In the genomic region with DNA sequence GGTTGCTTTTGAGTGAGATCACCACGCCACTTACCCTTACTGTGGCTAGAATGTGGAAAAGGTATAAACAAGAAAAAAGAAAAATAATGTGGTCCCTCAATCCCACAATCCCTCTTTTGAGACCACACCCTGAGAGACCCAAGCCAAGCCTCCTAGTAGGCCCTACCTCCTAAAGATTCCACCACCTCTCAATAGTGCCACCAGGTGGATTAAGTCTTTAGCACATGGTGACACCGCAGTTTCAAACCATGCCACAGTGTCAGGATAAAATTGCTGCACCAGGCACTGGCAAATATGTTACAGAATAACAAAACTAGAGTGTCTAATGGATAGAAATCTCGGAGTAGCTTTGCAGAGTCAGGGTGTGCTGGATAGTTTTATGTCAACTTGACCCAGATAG, we compare ENCODE assay signal across 9 mouse cellular contexts.
DNase-seq lines count a peak whose midpoint lies in the region; ATAC-seq and TF ChIP-seq lines count a peak whose summit lies in the region.
"Had no signal": no experiment of that assay in that cellular context is flagged by ENCODE, and none has a peak within 500 bp of the region (broad histone marks: within the 10 kb centered on the region; RNA-seq: fewer than 3 reads in every experiment).

No protein-coding gene starts in this region.

- 58% methylated on average over 3 of the region's 3 CpGs for WGBS in lung, embryonic 14.5 days
- WGBS in lung, adult 2 months, result 68% methylated on average over 3 of the region's 3 CpGs
- WGBS in heart, postnatal 0 days, result 69% methylated on average over 3 of the region's 3 CpGs

- no peaks in the 10 kb centered on the region for H3K27me3 ChIP-seq in lung, embryonic 14.5 days (ENCODE audit: insufficient read depth, low read length)
- no peaks in the 10 kb centered on the region for H3K27me3 ChIP-seq in heart, postnatal 0 days (ENCODE audit: control insufficient read depth, insufficient read depth, low read length)

- no peak for TF ChIP-seq EP300 in heart, postnatal 0 days (IDR thresholded peaks at IDR 0.05; ENCODE audit: low read depth)

- TF ChIP-seq CTCF in lung, embryonic 14.5 days (IDR thresholded peaks at IDR 0.05; ENCODE audit: low read depth), result peak; percentile 60
- no peak for TF ChIP-seq CTCF in lung, adult 2 months (IDR thresholded peaks at IDR 0.05; ENCODE audit: insufficient read depth, low read length)
- peak; percentile 69 for TF ChIP-seq CTCF in heart, postnatal 0 days (IDR thresholded peaks at IDR 0.05; ENCODE audit: low read depth)

- H3K9me3 ChIP-seq in lung, embryonic 14.5 days (ENCODE audit: low read depth, low read length), result no peaks in the 10 kb centered on the region
- H3K9me3 ChIP-seq in heart, postnatal 0 days (replicated peaks; ENCODE audit: control insufficient read depth, low read length), result no peaks in the 10 kb centered on the region

- TF ChIP-seq POLR2A in lung, adult 2 months (IDR thresholded peaks at IDR 0.05; ENCODE audit: borderline replicate concordance, extremely low read depth, low read depth, low read length), result no peak

- H3K9ac ChIP-seq in lung, embryonic 14.5 days, result no peak overlapping the region
- no peak overlapping the region for H3K9ac ChIP-seq in heart, postnatal 0 days (replicated peaks; ENCODE audit: low read depth, low read length)

- no peaks in the 10 kb centered on the region for H3K4me1 ChIP-seq in lung, embryonic 14.5 days (ENCODE audit: insufficient read depth)
- no peaks in the 10 kb centered on the region for H3K4me1 ChIP-seq in lung, adult 2 months (ENCODE audit: control insufficient read depth, insufficient read depth, low read length)
- no peaks in the 10 kb centered on the region for H3K4me1 ChIP-seq in heart, postnatal 0 days (ENCODE audit: control insufficient read depth, insufficient read depth)

- H3K27ac ChIP-seq in lung, embryonic 14.5 days (ENCODE audit: low read depth), result no peak overlapping the region
- H3K27ac ChIP-seq in heart, postnatal 0 days (ENCODE audit: low read depth), result no peak overlapping the region
- H3K27ac ChIP-seq: macrophage had no signal

- H3K4me2 ChIP-seq in lung, embryonic 14.5 days, result no peak overlapping the region
- H3K4me2 ChIP-seq in heart, postnatal 0 days (ENCODE audit: low read depth, low read length), result no peak overlapping the region

- ATAC-seq in lung, embryonic 14.5 days (ENCODE audit: insufficient read depth), result no peak
- no peak for ATAC-seq in heart, postnatal 0 days (ENCODE audit: insufficient read depth, low read depth)
- no peak for ATAC-seq in erythroblast, adult 5-6 weeks (replicated peaks; ENCODE audit: low FRiP score, poor library complexity, severe bottlenecking)

- H3K4me3 ChIP-seq in lung, embryonic 14.5 days (ENCODE audit: low read depth, low read length), result no peak overlapping the region
- no peak overlapping the region for H3K4me3 ChIP-seq in lung, adult 2 months (replicated peaks; ENCODE audit: extremely low read depth, low read depth, low read length)
- H3K4me3 ChIP-seq in heart, postnatal 0 days (ENCODE audit: low read depth, low read length), result no peak overlapping the region

- no peaks in the 10 kb centered on the region for H3K36me3 ChIP-seq in lung, embryonic 14.5 days (ENCODE audit: insufficient read depth)
- H3K36me3 ChIP-seq in heart, postnatal 0 days (replicated peaks; ENCODE audit: control insufficient read depth, insufficient read depth, low read length), result no peaks in the 10 kb centered on the region

- DNase-seq in embryo, embryonic 10 days (ENCODE audit: low spot score), result peak; percentile 29
- DNase-seq in embryo, embryonic 9.5 days (ENCODE audit: extremely low spot score), result no peak
- DNase-seq in lung, embryonic 14.5 days, result peak; percentile 51
- no peak for DNase-seq in lung, adult 2 months
- peak; percentile 56 for DNase-seq in adipocyte (ENCODE audit: low spot score)
- no peak for DNase-seq in heart, postnatal 0 days (ENCODE audit: low spot score)
- DNase-seq in naive thymus-derived CD4-positive, alpha-beta T cell, adult 2 months (ENCODE audit: low read depth), result peak; percentile 70

Comparison
In these comparisons a context has a peak if more than half of its experiments do, and no peak if none do; other contexts are left out.
1. DNase-seq: peak in embryo, embryonic 10 days (single experiment), lung, embryonic 14.5 days (single experiment), adipocyte (single experiment) and naive thymus-derived CD4-positive, alpha-beta T cell, adult 2 months (single experiment); none in embryo, embryonic 9.5 days (single experiment), lung, adult 2 months (single experiment) and heart, postnatal 0 days (single experiment).